18 mouse cellular contexts compared by ENCODE assay signal in genomic region chr7:137154623-137155022, GRCm38 (mm10).
"Had no signal": no experiment of that assay in that cellular context is flagged by ENCODE, and none has a peak within 500 bp of the region (broad histone marks: within the 10 kb centered on the region; RNA-seq: fewer than 3 reads in every experiment).

No protein-coding gene starts in this region.

- H3K27ac ChIP-seq: midbrain, embryonic 10.5 days; midbrain, embryonic 12.5 days; neural tube, embryonic 13.5 days; neural tube, embryonic 15.5 days; stomach, embryonic 15.5 days; stomach, postnatal 0 days had no signal

- H3K27me3 ChIP-seq: midbrain, embryonic 12.5 days; neural tube, embryonic 13.5 days; neural tube, embryonic 15.5 days; stomach, embryonic 15.5 days had no signal

- H3K9me3 ChIP-seq: midbrain, embryonic 10.5 days; midbrain, embryonic 12.5 days; neural tube, embryonic 13.5 days; neural tube, embryonic 15.5 days; stomach, embryonic 15.5 days had no signal

- H3K36me3 ChIP-seq: midbrain, embryonic 10.5 days; midbrain, embryonic 12.5 days; neural tube, embryonic 13.5 days; neural tube, embryonic 15.5 days; stomach, embryonic 15.5 days had no signal

- ATAC-seq: midbrain, embryonic 16.5 days had no signal

- H3K4me1 ChIP-seq: midbrain, embryonic 10.5 days; midbrain, embryonic 12.5 days; stomach, embryonic 15.5 days had no signal

- H3K4me2 ChIP-seq: lung, embryonic 14.5 days; midbrain, embryonic 12.5 days; neural tube, embryonic 13.5 days; neural tube, embryonic 15.5 days; stomach, embryonic 15.5 days had no signal

- H3K4me3 ChIP-seq: midbrain, embryonic 10.5 days; midbrain, embryonic 12.5 days; myocyte; neural tube, embryonic 13.5 days; neural tube, embryonic 15.5 days; stomach, embryonic 15.5 days had no signal

- DNase-seq: lung, adult 18-20 months; lung, embryonic 14.5 days; lung, postnatal 10 days; lung, postnatal 4 days; midbrain, embryonic 14.5 days; retina, postnatal 1 day; right cerebral cortex, adult 18-20 months; right cerebral cortex, postnatal 14 days; thymus, adult 2 months; thymus, postnatal 25 days had no signal

- H3K9ac ChIP-seq: lung, embryonic 14.5 days; midbrain, embryonic 12.5 days; neural tube, embryonic 13.5 days; neural tube, embryonic 15.5 days; stomach, embryonic 15.5 days had no signal
